Mouse (Mus musculus): ENCODE results near the gene Glod4. TPM values are rescaled to one million over a fixed set of nuclear protein-coding genes. Genes with fewer than 3 reads are reported as not detected.

The Glod4 gene
- polyA plus RNA-seq, 1 experiment: 165 TPM

- Histone ChIP-seq H3K9ac (ENCODE audit: low read depth, poor library complexity, severe bottlenecking) (no peak overlapping the region), H3K4me1 (ENCODE audit: control insufficient read depth, insufficient read depth, low read length) (no peaks in the 10 kb centered on the region), H3K36me3 (ENCODE audit: control insufficient read depth, insufficient read depth, low read length, poor library complexity, severe bottlenecking) (no peaks in the 10 kb centered on the region), H3K4me3 (ENCODE audit: low read depth, low read length) (no peak overlapping the region), H3K9me3 (replicated peaks; ENCODE audit: control insufficient read depth, insufficient read depth, low read length, poor library complexity, severe bottlenecking) (no peaks in the 10 kb centered on the region), H3K27me3 (ENCODE audit: control insufficient read depth, insufficient read depth, low read length, poor library complexity, severe bottlenecking) (no peaks in the 10 kb centered on the region), H3K27ac (ENCODE audit: insufficient read depth, low read length) (no peak overlapping the region)
- TF ChIP-seq EP300 (IDR thresholded peaks at IDR 0.05; ENCODE audit: insufficient read depth, low read depth, low read length): no peak
- TF ChIP-seq POLR2A (IDR thresholded peaks at IDR 0.05; ENCODE audit: insufficient read depth, low read length): no peak
- TF ChIP-seq CTCF (IDR thresholded peaks at IDR 0.05; ENCODE audit: low read depth, low read length): no peak
Observed at GRCm38 (mm10) chr11:76083941-76084367, 159.6 kb downstream of the Glod4 start.

GRCm38 (mm10) chr11:76081048-76081640, 162.4 kb downstream of the Glod4 start:
- no peak overlapping the region for H3K4me3 ChIP-seq (ENCODE audit: low read depth, low read length)
- no peaks in the 10 kb centered on the region for H3K27me3 ChIP-seq (ENCODE audit: control insufficient read depth, insufficient read depth, low read length, poor library complexity, severe bottlenecking)
- no peaks in the 10 kb centered on the region for H3K4me1 ChIP-seq (ENCODE audit: control insufficient read depth, insufficient read depth, low read length)
- no peaks in the 10 kb centered on the region for H3K36me3 ChIP-seq (ENCODE audit: control insufficient read depth, insufficient read depth, low read length, poor library complexity, severe bottlenecking)
- H3K9me3 ChIP-seq (replicated peaks; ENCODE audit: control insufficient read depth, insufficient read depth, low read length, poor library complexity, severe bottlenecking): no peaks in the 10 kb centered on the region
- H3K27ac ChIP-seq (ENCODE audit: insufficient read depth, low read length): no peak overlapping the region
- TF ChIP-seq CTCF (IDR thresholded peaks at IDR 0.05; ENCODE audit: low read depth, low read length): no peak
- H3K9ac ChIP-seq (ENCODE audit: low read depth, poor library complexity, severe bottlenecking): no peak overlapping the region

GRCm38 (mm10) chr11:76080293-76080692, 163.2 kb downstream of the Glod4 start:
- no peaks in the 10 kb centered on the region for H3K27me3 ChIP-seq (ENCODE audit: control insufficient read depth, insufficient read depth, low read length, poor library complexity, severe bottlenecking)
- H3K9ac ChIP-seq (ENCODE audit: low read depth, poor library complexity, severe bottlenecking): no peak overlapping the region
- no peak overlapping the region for H3K27ac ChIP-seq (ENCODE audit: insufficient read depth, low read length)
- no peaks in the 10 kb centered on the region for H3K9me3 ChIP-seq (replicated peaks; ENCODE audit: control insufficient read depth, insufficient read depth, low read length, poor library complexity, severe bottlenecking)
- no peak for TF ChIP-seq POLR2A (IDR thresholded peaks at IDR 0.05; ENCODE audit: insufficient read depth, low read length)
- no peak for TF ChIP-seq CTCF (IDR thresholded peaks at IDR 0.05; ENCODE audit: low read depth, low read length)
- TF ChIP-seq EP300 (IDR thresholded peaks at IDR 0.05; ENCODE audit: insufficient read depth, low read depth, low read length): no peak
- H3K4me1 ChIP-seq (ENCODE audit: control insufficient read depth, insufficient read depth, low read length): no peaks in the 10 kb centered on the region
- no peak overlapping the region for H3K4me3 ChIP-seq (ENCODE audit: low read depth, low read length)
- no peaks in the 10 kb centered on the region for H3K36me3 ChIP-seq (ENCODE audit: control insufficient read depth, insufficient read depth, low read length, poor library complexity, severe bottlenecking)

GRCm38 (mm10) chr11:76077341-76077740, 166.2 kb downstream of the Glod4 start:
- Histone ChIP-seq H3K36me3 (ENCODE audit: control insufficient read depth, insufficient read depth, low read length, poor library complexity, severe bottlenecking) (no peaks in the 10 kb centered on the region), H3K4me1 (ENCODE audit: control insufficient read depth, insufficient read depth, low read length) (no peaks in the 10 kb centered on the region), H3K4me3 (ENCODE audit: low read depth, low read length) (no peak overlapping the region), H3K27ac (ENCODE audit: insufficient read depth, low read length) (no peak overlapping the region), H3K9ac (ENCODE audit: low read depth, poor library complexity, severe bottlenecking) (no peak overlapping the region), H3K27me3 (ENCODE audit: control insufficient read depth, insufficient read depth, low read length, poor library complexity, severe bottlenecking) (no peaks in the 10 kb centered on the region), H3K9me3 (replicated peaks; ENCODE audit: control insufficient read depth, insufficient read depth, low read length, poor library complexity, severe bottlenecking) (no peaks in the 10 kb centered on the region)
- no peak for TF ChIP-seq CTCF (IDR thresholded peaks at IDR 0.05; ENCODE audit: low read depth, low read length)
- TF ChIP-seq EP300 (IDR thresholded peaks at IDR 0.05; ENCODE audit: insufficient read depth, low read depth, low read length): no peak
- TF ChIP-seq POLR2A (IDR thresholded peaks at IDR 0.05; ENCODE audit: insufficient read depth, low read length): no peak

- Histone ChIP-seq H3K27me3 (ENCODE audit: control insufficient read depth, insufficient read depth, low read length, poor library complexity, severe bottlenecking) (no peaks in the 10 kb centered on the region), H3K9ac (ENCODE audit: low read depth, poor library complexity, severe bottlenecking) (no peak overlapping the region), H3K36me3 (ENCODE audit: control insufficient read depth, insufficient read depth, low read length, poor library complexity, severe bottlenecking) (no peaks in the 10 kb centered on the region), H3K4me3 (ENCODE audit: low read depth, low read length) (no peak overlapping the region), H3K27ac (ENCODE audit: insufficient read depth, low read length) (no peak overlapping the region), H3K9me3 (replicated peaks; ENCODE audit: control insufficient read depth, insufficient read depth, low read length, poor library complexity, severe bottlenecking) (no peaks in the 10 kb centered on the region), H3K4me1 (ENCODE audit: control insufficient read depth, insufficient read depth, low read length) (no peaks in the 10 kb centered on the region)
- no peak for TF ChIP-seq CTCF (IDR thresholded peaks at IDR 0.05; ENCODE audit: low read depth, low read length)
- no peak for TF ChIP-seq EP300 (IDR thresholded peaks at IDR 0.05; ENCODE audit: insufficient read depth, low read depth, low read length)
- TF ChIP-seq POLR2A (IDR thresholded peaks at IDR 0.05; ENCODE audit: insufficient read depth, low read length): no peak
Observed at GRCm38 (mm10) chr11:76074296-76075093, 169.0 kb downstream of the Glod4 start.

Other genes with a start within 250 kb of the Glod4 start
- not detected in 2 replicates for gene 1700016K19Rik, start 243.8 kb downstream of the Glod4 start, polyA plus RNA-seq (2011; ENCODE audit: insufficient read depth, insufficient read length, low read depth, missing spikeins)
- gene Rflnb, start 215.9 kb downstream of the Glod4 start, polyA plus RNA-seq (2011; ENCODE audit: insufficient read depth, insufficient read length, low read depth, missing spikeins): 4.0 and 4.7 TPM in 2 replicates
- gene Vps53, start 64.1 kb downstream of the Glod4 start, polyA plus RNA-seq (2011; ENCODE audit: insufficient read depth, insufficient read length, low read depth, missing spikeins): 24.3 and 26.2 TPM in 2 replicates
- gene Fam57a, start 64.1 kb downstream of the Glod4 start, polyA plus RNA-seq (2011; ENCODE audit: insufficient read depth, insufficient read length, low read depth, missing spikeins): 7.3 and 9.0 TPM in 2 replicates
- gene Dbil5, start 26.1 kb downstream of the Glod4 start, polyA plus RNA-seq (2011; ENCODE audit: insufficient read depth, insufficient read length, low read depth, missing spikeins): not detected in 2 replicates
- 31.6 and 32.2 TPM in 2 replicates for gene Gemin4, start 26.1 kb downstream of the Glod4 start, polyA plus RNA-seq (2011; ENCODE audit: insufficient read depth, insufficient read length, low read depth, missing spikeins)
- 9.2 and 12.1 TPM in 2 replicates for gene Mrm3, start within 50 bp of the Glod4 start, polyA plus RNA-seq (2011; ENCODE audit: insufficient read depth, insufficient read length, low read depth, missing spikeins)
- 51.7 and 57.7 TPM in 2 replicates for gene Nxn, start 155.4 kb upstream of the Glod4 start, polyA plus RNA-seq (2011; ENCODE audit: insufficient read depth, insufficient read length, low read depth, missing spikeins)
- gene Timm22, start 163.2 kb upstream of the Glod4 start, polyA plus RNA-seq (2011; ENCODE audit: insufficient read depth, insufficient read length, low read depth, missing spikeins): 16.9 and 19.1 TPM in 2 replicates